10 mouse cellular contexts compared by ENCODE assay signal in genomic region chr11:60211152-60211551, GRCm38 (mm10). TPM values are rescaled to one million over a fixed set of nuclear protein-coding genes. Genes with fewer than 3 reads are reported as not detected.
DNase-seq lines count a peak whose midpoint lies in the region; ATAC-seq lines count a peak whose summit lies in the region.
"Had no signal": no experiment of that assay in that cellular context is flagged by ENCODE, and none has a peak within 500 bp of the region (broad histone marks: within the 10 kb centered on the region; RNA-seq: fewer than 3 reads in every experiment).

No protein-coding gene starts in this region.

- no peak overlapping the region for H3K4me3 ChIP-seq in neural tube, embryonic 11.5 days (ENCODE audit: low read depth, low read length)
- H3K4me3 ChIP-seq in limb, embryonic 15.5 days: no peak overlapping the region
- peak overlapping the region; percentile 50; the same call in 1 of the 2 replicates for H3K4me3 ChIP-seq in stomach, embryonic 15.5 days (replicated peaks)

- 0 out of 2 replicates have a peak overlapping the region, but pooled peaks have one; percentile 1 for H3K27ac ChIP-seq in neural tube, embryonic 11.5 days (ENCODE audit: low read depth, low read length)
- peak overlapping the region; percentile 79 for H3K27ac ChIP-seq in limb, embryonic 15.5 days
- H3K27ac ChIP-seq in stomach, embryonic 15.5 days: peak overlapping the region; percentile 88

- peak overlapping the region; percentile 58 for H3K4me2 ChIP-seq in neural tube, embryonic 11.5 days (ENCODE audit: low read depth)
- H3K4me2 ChIP-seq in limb, embryonic 15.5 days: no peak overlapping the region
- H3K4me2 ChIP-seq in stomach, embryonic 15.5 days: peak overlapping the region; percentile 87

- WGBS in neural tube, embryonic 11.5 days: 64% methylated on average over 3 of the region's 3 CpGs
- 49% methylated on average over 3 of the region's 3 CpGs for WGBS in limb, embryonic 15.5 days
- WGBS in stomach, embryonic 15.5 days: 67% methylated on average over 3 of the region's 3 CpGs

- H3K9me3 ChIP-seq in neural tube, embryonic 11.5 days (ENCODE audit: control insufficient read depth, low read length): no peaks in the 10 kb centered on the region
- no peaks in the 10 kb centered on the region for H3K9me3 ChIP-seq in limb, embryonic 15.5 days
- H3K9me3 ChIP-seq in stomach, embryonic 15.5 days: no peaks in the 10 kb centered on the region

- peak; percentile 62 to 63 for DNase-seq in cerebellum, postnatal 10 days
- no peak for DNase-seq in cerebellum, adult 11 months
- DNase-seq in neural tube, embryonic 11.5 days (ENCODE audit: low spot score): no peak
- DNase-seq in neural tube, embryonic 10.5 days (ENCODE audit: extremely low spot score, low spot score): no peak
- no peak for DNase-seq in spleen, postnatal 4 days (ENCODE audit: low spot score in 2 of 2)
- no peak for DNase-seq in right cerebral cortex, postnatal 4 days
- DNase-seq: adrenal gland, adult 8-10 months; lung, adult 18-20 months had no signal

- peaks cover 43% of the 10 kb centered on the region for H3K4me1 ChIP-seq in neural tube, embryonic 11.5 days (ENCODE audit: control insufficient read depth, insufficient read depth, low read length)
- peaks cover 85% of the 10 kb centered on the region for H3K4me1 ChIP-seq in limb, embryonic 15.5 days
- H3K4me1 ChIP-seq in stomach, embryonic 15.5 days: peaks cover 73% of the 10 kb centered on the region

- no peak overlapping the region; the same call in 1 of the 2 replicates for H3K9ac ChIP-seq in neural tube, embryonic 11.5 days (ENCODE audit: low read length)
- no peak overlapping the region for H3K9ac ChIP-seq in limb, embryonic 15.5 days
- H3K9ac ChIP-seq in stomach, embryonic 15.5 days: no peak overlapping the region

- H3K27me3 ChIP-seq in neural tube, embryonic 11.5 days (ENCODE audit: control insufficient read depth, insufficient read depth, low read length): no peaks in the 10 kb centered on the region
- H3K27me3 ChIP-seq in limb, embryonic 15.5 days: no peaks in the 10 kb centered on the region
- H3K27me3 ChIP-seq in stomach, embryonic 15.5 days (replicated peaks): no peaks in the 10 kb centered on the region

- H3K36me3 ChIP-seq in neural tube, embryonic 11.5 days (ENCODE audit: control insufficient read depth, insufficient read depth, low read length): peaks cover 4% of the 10 kb centered on the region
- peaks cover 13% of the 10 kb centered on the region for H3K36me3 ChIP-seq in limb, embryonic 15.5 days
- peaks cover 3% of the 10 kb centered on the region; the same call in 1 of the 2 replicates for H3K36me3 ChIP-seq in stomach, embryonic 15.5 days

- no peak for ATAC-seq in neural tube, embryonic 11.5 days (ENCODE audit: insufficient read depth, low FRiP score, low TSS enrichment)
- no peak for ATAC-seq in limb, embryonic 15.5 days (ENCODE audit: insufficient number of reproducible peaks, low FRiP score, low TSS enrichment, low read depth)
- no peak for ATAC-seq in stomach, embryonic 15.5 days (ENCODE audit: insufficient read depth, low FRiP score, low read depth)

RNA-seq across cellular contexts. Expression of gene Srebf1, which starts 11.2 kb away (rescaled TPM):
- 53.3 and 54.7 TPM in 2 replicates for polyA plus RNA-seq in neural tube, embryonic 11.5 days (2014; fragmentation: Nextera tagmentation; extraction: Ambion mirVana)
- polyA plus RNA-seq in limb, embryonic 15.5 days (2015; fragmentation: Nextera tagmentation; extraction: Ambion mirVana): 66.5 and 70.3 TPM in 2 replicates
- 81.5 and 83.5 TPM in 2 replicates for polyA plus RNA-seq in stomach, embryonic 15.5 days (2015; fragmentation: Nextera tagmentation; extraction: Ambion mirVana)

Comparison
In these comparisons a context has a peak if more than half of its experiments do, and no peak if none do; other contexts are left out.
1. DNase-seq: peak in cerebellum, postnatal 10 days (2 of 2); none in cerebellum, adult 11 months (single experiment), neural tube, embryonic 11.5 days (single experiment), neural tube, embryonic 10.5 days (single experiment), spleen, postnatal 4 days (0 of 2) and right cerebral cortex, postnatal 4 days (single experiment).
2. H3K27ac ChIP-seq: peak in every context shown above with its lines; median percentile 88 in stomach, embryonic 15.5 days; 79 in limb, embryonic 15.5 days; 1 in neural tube, embryonic 11.5 days.